8 mouse cellular contexts compared by ENCODE assay signal in the genomic region with DNA sequence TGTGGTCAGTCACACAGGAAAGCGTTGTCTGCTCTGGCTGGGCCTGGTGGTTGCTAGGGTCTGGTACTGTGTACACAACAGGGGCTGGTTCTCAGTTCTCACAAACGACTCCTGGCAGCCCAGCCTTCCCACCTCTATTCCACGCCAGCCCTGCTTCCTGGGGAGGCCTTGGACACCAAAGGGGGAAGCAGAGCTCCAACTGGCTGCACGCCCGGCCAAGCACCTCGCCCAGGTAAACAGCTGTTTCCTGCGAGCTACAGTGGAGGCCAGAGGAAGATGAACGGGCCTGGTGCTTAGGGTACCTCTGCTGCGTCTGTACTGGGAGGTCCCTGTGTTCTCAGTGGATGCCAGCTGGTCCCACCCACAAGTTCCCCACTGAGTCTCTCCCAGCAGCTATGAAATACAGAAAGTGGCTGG. TPM values are rescaled to one million over a fixed set of nuclear protein-coding genes. Genes with fewer than 3 reads are reported as not detected.
A peak's percentile ranks its signal among the peaks of the same experiment; 100 is the strongest.
DNase-seq lines count a peak whose midpoint lies in the region; ATAC-seq and TF ChIP-seq lines count a peak whose summit lies in the region.

No protein-coding gene starts in this region.

- H3K4me1 ChIP-seq in forebrain, embryonic 12.5 days, result peaks cover 19% of the 10 kb centered on the region
- peaks cover 16% of the 10 kb centered on the region for H3K4me1 ChIP-seq in forebrain, embryonic 15.5 days
- peaks cover 37% of the 10 kb centered on the region for H3K4me1 ChIP-seq in neural tube, embryonic 13.5 days (replicated peaks)
- peaks cover 7% of the 10 kb centered on the region for H3K4me1 ChIP-seq in liver, postnatal 0 days (ENCODE audit: insufficient read depth)

- H3K9ac ChIP-seq in forebrain, embryonic 12.5 days, result peak overlapping the region; percentile 36; the same call in 1 of the 2 replicates
- no peak overlapping the region for H3K9ac ChIP-seq in forebrain, embryonic 15.5 days (replicated peaks)
- peak overlapping the region; percentile 50; the same call in 1 of the 2 replicates for H3K9ac ChIP-seq in neural tube, embryonic 13.5 days
- no peak overlapping the region for H3K9ac ChIP-seq in liver, postnatal 0 days (replicated peaks)

- TF ChIP-seq EP300 in liver, postnatal 0 days (IDR thresholded peaks at IDR 0.05; ENCODE audit: low read depth), result no peak

- intact Hi-C loops in heart, postnatal 14 days (cut with DNase I), result no loop called here
- intact Hi-C loops in left cerebral cortex, postnatal 4 days (cut with DNase I), result no loop called here

- no peak for ATAC-seq in forebrain, embryonic 12.5 days (ENCODE audit: low FRiP score)
- no peak for ATAC-seq in forebrain, embryonic 15.5 days (replicated peaks)
- no peak for ATAC-seq in neural tube, embryonic 13.5 days (ENCODE audit: low read depth)
- no peak for ATAC-seq in liver, postnatal 0 days

- 78% methylated on average over 9 of the region's 9 CpGs for WGBS in forebrain, embryonic 12.5 days
- WGBS in forebrain, embryonic 15.5 days, result 63% methylated on average over 9 of the region's 9 CpGs
- 56% methylated on average over 9 of the region's 9 CpGs for WGBS in neural tube, embryonic 13.5 days
- 48% methylated on average over 9 of the region's 9 CpGs for WGBS in liver, postnatal 0 days (ENCODE audit: insufficient replicate concordance)

- H3K4me3 ChIP-seq in forebrain, embryonic 12.5 days (replicated peaks), result no peak overlapping the region
- H3K4me3 ChIP-seq in forebrain, embryonic 15.5 days, result no peak overlapping the region
- no peak overlapping the region for H3K4me3 ChIP-seq in neural tube, embryonic 13.5 days
- H3K4me3 ChIP-seq in liver, postnatal 0 days (ENCODE audit: low read depth, low read length), result no peak overlapping the region

- no peak for TF ChIP-seq CTCF in liver, postnatal 0 days (IDR thresholded peaks at IDR 0.05; ENCODE audit: low read depth)

- peaks cover 10% of the 10 kb centered on the region for H3K36me3 ChIP-seq in forebrain, embryonic 12.5 days (replicated peaks)
- peaks cover 2% of the 10 kb centered on the region; the same call in 1 of the 2 replicates for H3K36me3 ChIP-seq in forebrain, embryonic 15.5 days
- H3K36me3 ChIP-seq in neural tube, embryonic 13.5 days, result peaks cover 20% of the 10 kb centered on the region
- 0 out of 2 replicates have a peak, but pooled peaks cover 1% of the 10 kb centered on the region for H3K36me3 ChIP-seq in liver, postnatal 0 days (replicated peaks; ENCODE audit: insufficient read depth, low read length)

- no peaks in the 10 kb centered on the region for H3K27me3 ChIP-seq in forebrain, embryonic 12.5 days
- H3K27me3 ChIP-seq in forebrain, embryonic 15.5 days, result no peaks in the 10 kb centered on the region
- H3K27me3 ChIP-seq in neural tube, embryonic 13.5 days, result no peaks in the 10 kb centered on the region
- no peaks in the 10 kb centered on the region for H3K27me3 ChIP-seq in liver, postnatal 0 days (ENCODE audit: insufficient read depth, low read length)

- H3K4me2 ChIP-seq in forebrain, embryonic 12.5 days, result no peak overlapping the region
- no peak overlapping the region for H3K4me2 ChIP-seq in forebrain, embryonic 15.5 days (replicated peaks)
- no peak overlapping the region for H3K4me2 ChIP-seq in neural tube, embryonic 13.5 days
- no peak overlapping the region for H3K4me2 ChIP-seq in liver, postnatal 0 days (ENCODE audit: low read depth, low read length)

- peak; percentile 78 for DNase-seq in brain, adult 2 months (ENCODE audit: low read depth, low spot score)
- DNase-seq in heart, postnatal 14 days, result peak; percentile 42 to 45
- DNase-seq in left cerebral cortex, postnatal 4 days, result peak; percentile 37
- DNase-seq in thymus, postnatal 10 days (ENCODE audit: low spot score in 2 of 2), result no peak
- no peak for DNase-seq in liver, postnatal 0 days

- H3K27ac ChIP-seq in forebrain, embryonic 12.5 days, result peak overlapping the region; percentile 66; the same call in 1 of the 2 replicates
- no peak overlapping the region for H3K27ac ChIP-seq in forebrain, embryonic 15.5 days (replicated peaks)
- peak overlapping the region; percentile 84 for H3K27ac ChIP-seq in neural tube, embryonic 13.5 days (replicated peaks)
- no peak overlapping the region for H3K27ac ChIP-seq in liver, postnatal 0 days (ENCODE audit: low read depth)

- 0 out of 2 replicates have a peak, but pooled peaks cover 2% of the 10 kb centered on the region for H3K9me3 ChIP-seq in forebrain, embryonic 12.5 days
- H3K9me3 ChIP-seq in forebrain, embryonic 15.5 days, result no peaks in the 10 kb centered on the region
- H3K9me3 ChIP-seq in neural tube, embryonic 13.5 days, result no peaks in the 10 kb centered on the region
- no peaks in the 10 kb centered on the region for H3K9me3 ChIP-seq in liver, postnatal 0 days (ENCODE audit: low read length)

RNA-seq across cellular contexts. Expression of a gene that starts 29.9 kb away (rescaled TPM):
- polyA plus RNA-seq in forebrain, embryonic 12.5 days (2016; fragmentation: Nextera tagmentation; extraction: Ambion mirVana), result 18.3 and 22.0 TPM in 2 replicates
- 41.0 and 42.2 TPM in 2 replicates for polyA plus RNA-seq in forebrain, embryonic 15.5 days (2015; fragmentation: Nextera tagmentation; extraction: Ambion mirVana)
- 1 to 10 TPM; 7.7 to 9.5 TPM for total RNA-seq in heart, postnatal 14 days (2021)
- total RNA-seq in left cerebral cortex, postnatal 4 days (2021), result 100 to 1,000 TPM; 109 TPM
- polyA plus RNA-seq in neural tube, embryonic 13.5 days (2015; fragmentation: Nextera tagmentation; extraction: Ambion mirVana), result 33.7 and 35.9 TPM in 2 replicates
- 2.6 and 2.7 TPM in 2 replicates for polyA plus RNA-seq in liver, postnatal 0 days (2015; fragmentation: Nextera tagmentation; extraction: Ambion mirVana)

RNA-seq across cellular contexts. Expression of a gene that starts 36.1 kb away (rescaled TPM):
- 0.08 and 0.34 TPM in 2 replicates for polyA plus RNA-seq in forebrain, embryonic 12.5 days (2016; fragmentation: Nextera tagmentation; extraction: Ambion mirVana)
- polyA plus RNA-seq in forebrain, embryonic 15.5 days (2015; fragmentation: Nextera tagmentation; extraction: Ambion mirVana), result 0.14 TPM in 1 of 2 replicates, not detected in the other
- total RNA-seq in heart, postnatal 14 days (2021), result 1 to 10 TPM; 2.4 to 3.8 TPM
- under 1 TPM in 1 of 2 experiments, not detected in 1; 0.20 TPM for total RNA-seq in left cerebral cortex, postnatal 4 days (2021)
- 0.55 and 1.8 TPM in 2 replicates for polyA plus RNA-seq in neural tube, embryonic 13.5 days (2015; fragmentation: Nextera tagmentation; extraction: Ambion mirVana)
- polyA plus RNA-seq in liver, postnatal 0 days (2015; fragmentation: Nextera tagmentation; extraction: Ambion mirVana), result 3.0 and 4.0 TPM in 2 replicates

RNA-seq across cellular contexts. Expression of a gene that starts 56.4 kb away (rescaled TPM):
- 26.9 and 29.5 TPM in 2 replicates for polyA plus RNA-seq in forebrain, embryonic 12.5 days (2016; fragmentation: Nextera tagmentation; extraction: Ambion mirVana)
- 17.5 and 17.8 TPM in 2 replicates for polyA plus RNA-seq in forebrain, embryonic 15.5 days (2015; fragmentation: Nextera tagmentation; extraction: Ambion mirVana)
- 10 to 100 TPM; 41.3 to 44.0 TPM for total RNA-seq in heart, postnatal 14 days (2021)
- total RNA-seq in left cerebral cortex, postnatal 4 days (2021), result 10 to 100 TPM; 54.9 to 55.3 TPM
- polyA plus RNA-seq in neural tube, embryonic 13.5 days (2015; fragmentation: Nextera tagmentation; extraction: Ambion mirVana), result 16.3 and 17.3 TPM in 2 replicates
- 6.7 and 7.1 TPM in 2 replicates for polyA plus RNA-seq in liver, postnatal 0 days (2015; fragmentation: Nextera tagmentation; extraction: Ambion mirVana)

Comparison
In these comparisons a context has a peak if more than half of its experiments do, and no peak if none do; other contexts are left out.
1. H3K27ac ChIP-seq: peak in forebrain, embryonic 12.5 days (single experiment) and neural tube, embryonic 13.5 days (single experiment); none in forebrain, embryonic 15.5 days (single experiment) and liver, postnatal 0 days (single experiment).
2. H3K9ac ChIP-seq: peak in forebrain, embryonic 12.5 days (single experiment) and neural tube, embryonic 13.5 days (single experiment); none in forebrain, embryonic 15.5 days (single experiment) and liver, postnatal 0 days (single experiment).
3. DNase-seq: peak in brain, adult 2 months (single experiment), heart, postnatal 14 days (2 of 2) and left cerebral cortex, postnatal 4 days (single experiment); none in thymus, postnatal 10 days (0 of 2) and liver, postnatal 0 days (single experiment).